Mouse (Mus musculus): Measurements from ENCODE around the gene 1700037H04Rik. TPM values are rescaled to one million over a fixed set of nuclear protein-coding genes. Genes with fewer than 3 reads are reported as not detected.

Gene 1700037H04Rik
- total and polyA plus RNA-seq, 2 experiments from 2014 or later: 79.3 to 155 TPM

- ATAC-seq (no peak), DNase-seq (ENCODE audit: low spot score) (no peak)
- Histone ChIP-seq H3K4me1 (ENCODE audit: insufficient read depth, low read length) (no peaks in the 10 kb centered on the region), H3K9ac (replicated peaks; ENCODE audit: low read length) (no peak overlapping the region), H3K4me3 (ENCODE audit: low read length) (no peak overlapping the region), H3K27me3 (ENCODE audit: insufficient read depth, low read length) (no peaks in the 10 kb centered on the region), H3K36me3 (ENCODE audit: insufficient read depth, low read length) (peaks cover 68% of the 10 kb centered on the region), H3K9me3 (ENCODE audit: low read length) (no peaks in the 10 kb centered on the region), H3K27ac (no peak overlapping the region), H3K4me2 (ENCODE audit: low read depth, low read length) (no peak overlapping the region)
- 81% methylated on average over 8 of the region's 8 CpGs for WGBS
- no peak for TF ChIP-seq CTCF (IDR thresholded peaks at IDR 0.05; ENCODE audit: low read depth)
Observed at GRCm38 (mm10) chr2:131148353-131149253, 11.3 kb downstream of the 1700037H04Rik start.

GRCm38 (mm10) chr2:131147043-131147365 lies 12.9 kb downstream of the 1700037H04Rik start:
- Histone ChIP-seq H3K9ac (replicated peaks; ENCODE audit: low read length) (no peak overlapping the region), H3K4me2 (ENCODE audit: low read depth, low read length) (no peak overlapping the region), H3K27me3 (ENCODE audit: insufficient read depth, low read length) (no peaks in the 10 kb centered on the region), H3K36me3 (ENCODE audit: insufficient read depth, low read length) (peaks cover 55% of the 10 kb centered on the region), H3K9me3 (ENCODE audit: low read length) (no peaks in the 10 kb centered on the region), H3K4me1 (ENCODE audit: insufficient read depth, low read length) (no peaks in the 10 kb centered on the region), H3K27ac (no peak overlapping the region), H3K4me3 (ENCODE audit: low read length) (no peak overlapping the region)
- DNase-seq (ENCODE audit: low spot score) (no peak), ATAC-seq (no peak)
- WGBS: 97% methylated on average over 8 of the region's 8 CpGs
- TF ChIP-seq CTCF (IDR thresholded peaks at IDR 0.05; ENCODE audit: low read depth): no peak

- ATAC-seq: no peak
- 91% methylated on average over 21 of the region's 21 CpGs for WGBS
- no peak for DNase-seq (ENCODE audit: low spot score)
- no peak for TF ChIP-seq CTCF (IDR thresholded peaks at IDR 0.05; ENCODE audit: low read depth)
- H3K9me3 ChIP-seq (ENCODE audit: low read length): no peaks in the 10 kb centered on the region
- peaks cover 55% of the 10 kb centered on the region for H3K36me3 ChIP-seq (ENCODE audit: insufficient read depth, low read length)
- no peaks in the 10 kb centered on the region for H3K4me1 ChIP-seq (ENCODE audit: insufficient read depth, low read length)
- no peak overlapping the region for H3K4me2 ChIP-seq (ENCODE audit: low read depth, low read length)
- no peaks in the 10 kb centered on the region for H3K27me3 ChIP-seq (ENCODE audit: insufficient read depth, low read length)
- no peak overlapping the region for H3K9ac ChIP-seq (replicated peaks; ENCODE audit: low read length)
- H3K4me3 ChIP-seq (ENCODE audit: low read length): no peak overlapping the region
- H3K27ac ChIP-seq: no peak overlapping the region
Observed at GRCm38 (mm10) chr2:131146193-131147042, 13.5 kb downstream of the 1700037H04Rik start.

- TF ChIP-seq CTCF (IDR thresholded peaks at IDR 0.05; ENCODE audit: low read depth): no peak
- H3K36me3 ChIP-seq (ENCODE audit: insufficient read depth, low read length): peaks cover 51% of the 10 kb centered on the region
Observed at GRCm38 (mm10) chr2:131145536-131145935, 14.3 kb downstream of the 1700037H04Rik start.

GRCm38 (mm10) chr2:131145121-131145520 lies 14.8 kb downstream of the 1700037H04Rik start:
- 77% methylated on average over 13 of the region's 13 CpGs for WGBS
- H3K4me2 ChIP-seq (ENCODE audit: low read depth, low read length): no peak overlapping the region
- no peaks in the 10 kb centered on the region for H3K9me3 ChIP-seq (ENCODE audit: low read length)
- DNase-seq (ENCODE audit: low spot score) (no peak), ATAC-seq (no peak)
- no peaks in the 10 kb centered on the region for H3K4me1 ChIP-seq (ENCODE audit: insufficient read depth, low read length)
- H3K27ac ChIP-seq: no peak overlapping the region
- H3K4me3 ChIP-seq (ENCODE audit: low read length): no peak overlapping the region
- H3K27me3 ChIP-seq (ENCODE audit: insufficient read depth, low read length): no peaks in the 10 kb centered on the region
- H3K36me3 ChIP-seq (ENCODE audit: insufficient read depth, low read length): peaks cover 47% of the 10 kb centered on the region
- no peak overlapping the region for H3K9ac ChIP-seq (replicated peaks; ENCODE audit: low read length)
- no peak for TF ChIP-seq CTCF (IDR thresholded peaks at IDR 0.05; ENCODE audit: low read depth)

More at GRCm38 (mm10) chr2:131145536-131145935, 14.3 kb downstream of the 1700037H04Rik start:
- no peak overlapping the region for H3K4me3 ChIP-seq (ENCODE audit: low read length)
- no peak overlapping the region for H3K27ac ChIP-seq
- ATAC-seq (no peak), DNase-seq (ENCODE audit: low spot score) (no peak)
- no peak overlapping the region for H3K9ac ChIP-seq (replicated peaks; ENCODE audit: low read length)
- no peaks in the 10 kb centered on the region for H3K4me1 ChIP-seq (ENCODE audit: insufficient read depth, low read length)
- WGBS: 91% methylated on average over 2 of the region's 2 CpGs
- no peak overlapping the region for H3K4me2 ChIP-seq (ENCODE audit: low read depth, low read length)
- no peaks in the 10 kb centered on the region for H3K27me3 ChIP-seq (ENCODE audit: insufficient read depth, low read length)
- H3K9me3 ChIP-seq (ENCODE audit: low read length): no peaks in the 10 kb centered on the region

- no peak for TF ChIP-seq CTCF (IDR thresholded peaks at IDR 0.05; ENCODE audit: low read depth)
- H3K9me3 ChIP-seq (ENCODE audit: low read length): no peaks in the 10 kb centered on the region
- H3K4me3 ChIP-seq (ENCODE audit: low read length): no peak overlapping the region
- no peaks in the 10 kb centered on the region for H3K4me1 ChIP-seq (ENCODE audit: insufficient read depth, low read length)
- H3K36me3 ChIP-seq (ENCODE audit: insufficient read depth, low read length): peaks cover 32% of the 10 kb centered on the region
- no peaks in the 10 kb centered on the region for H3K27me3 ChIP-seq (ENCODE audit: insufficient read depth, low read length)
- H3K4me2 ChIP-seq (ENCODE audit: low read depth, low read length): no peak overlapping the region
- no peak overlapping the region for H3K27ac ChIP-seq
- DNase-seq (ENCODE audit: low spot score) (no peak), ATAC-seq (no peak)
- H3K9ac ChIP-seq (replicated peaks; ENCODE audit: low read length): no peak overlapping the region
- 67% methylated on average over 22 of the region's 22 CpGs for WGBS
Observed at GRCm38 (mm10) chr2:131143007-131143780, 16.7 kb downstream of the 1700037H04Rik start.
